Mouse (Mus musculus) kidney, postnatal 0 days (tissue): ENCODE data around the gene Pard3. TPM values are rescaled to one million over a fixed set of nuclear protein-coding genes. Genes with fewer than 3 reads are reported as not detected.

Experiments
- ATAC-seq: fragments of 200-750 bp; cut with Nextera tagmentation; replicated peaks from 2 replicates; pipeline ENCODE4 v1.8.0; 2017; ENCODE audit warnings: low read depth, moderate number of reproducible peaks, moderate TSS enrichment, moderate library complexity; ENCODE audit not compliant: low FRiP score
- DNase-seq: peaks from one replicate; pipeline ENCODE4 v3.0.0-alpha.2; 2016; ENCODE audit warnings: low spot score
- H3K27ac ChIP-seq: fragments of 300-500 bp; sonication (generic); 2 replicates; pipeline ENCODE4 v1.5.1; 2014; ENCODE audit warnings: mild to moderate bottlenecking
- H3K27me3 ChIP-seq: fragments of 300-500 bp; sonication (generic); 2 replicates; pipeline ENCODE4 v1.6.1; 2014; ENCODE audit warnings: low read length, mixed read lengths; ENCODE audit not compliant: insufficient read depth
- H3K36me3 ChIP-seq: fragments of 300-500 bp; sonication (generic); 2 replicates; pipeline ENCODE4 v1.6.1; 2014; ENCODE audit warnings: low read length, mixed read lengths; ENCODE audit not compliant: insufficient read depth
- H3K4me1 ChIP-seq: fragments of 300-500 bp; sonication (generic); replicated peaks from 2 replicates; pipeline ENCODE4 v1.6.1; 2014; ENCODE audit warnings: antibody characterized with exemption, low read length, mixed read lengths; ENCODE audit not compliant: insufficient read depth
- H3K4me2 ChIP-seq: fragments of 300-500 bp; sonication (generic); 2 replicates; pipeline ENCODE4 v1.6.1; 2014; ENCODE audit warnings: mild to moderate bottlenecking, low read length, moderate library complexity, mixed read lengths
- H3K4me3 ChIP-seq: fragments of 300-500 bp; sonication (generic); replicated peaks from 2 replicates; pipeline ENCODE4 v1.5.1; 2014; ENCODE audit warnings: low read depth, low read length
- H3K9ac ChIP-seq: fragments of 300-500 bp; sonication (generic); 2 replicates; pipeline ENCODE4 v1.6.1; 2014; ENCODE audit warnings: low read depth, low read length
- H3K9me3 ChIP-seq: fragments of 300-500 bp; sonication (generic); replicated peaks from 2 replicates; pipeline ENCODE4 v1.6.1; 2016; ENCODE audit warnings: low read length, inconsistent platforms, mixed read lengths
- CTCF ChIP-seq: IDR thresholded peaks from 2 replicates; pipeline ENCODE4 v1.5.1; 2016; ENCODE audit warnings: antibody characterized with exemption, low read depth, mild to moderate bottlenecking, moderate library complexity
- WGBS: fragments of 180-500 bp; shearing (Covaris S2); extraction: QIAGEN DNeasy Blood & Tissue Kit; methylation state at CpG from one replicate; pipeline ENCODE4 v1.1.7; 2014; 5-methylcytosine and 5-hydroxymethylcytosine counted together
- polyA plus RNA-seq: library from polyadenylated mRNA; unstranded; fragments of >200 nt; fragmentation: Nextera tagmentation; extraction: Ambion mirVana; gene quantifications from 2 replicates; pipeline ENCODE4 v1.2.1, GENCODE M21; 2015

The Pard3 gene
- polyA plus RNA-seq, 1 experiment from 2014 or later: 23.1 TPM

DNA sequence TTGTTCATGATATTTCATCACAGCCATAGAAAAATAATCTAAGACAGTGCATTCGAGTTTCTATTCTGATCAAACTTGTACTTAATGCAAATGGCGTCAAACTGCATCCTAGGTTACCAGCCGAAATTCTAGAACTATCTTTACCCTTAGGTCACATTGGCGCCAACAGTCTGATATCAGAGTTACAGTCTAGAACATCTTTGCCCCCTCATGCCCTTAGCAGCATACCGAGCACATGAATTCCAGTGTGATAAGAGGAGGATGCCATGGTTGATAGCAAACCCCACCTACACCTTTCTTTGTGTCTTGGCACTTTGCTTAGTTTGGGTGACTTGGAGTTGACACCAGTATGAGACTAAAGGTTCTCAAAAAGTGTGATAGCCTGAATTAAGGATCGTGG is 197.4 kb downstream of the Pard3 start:
- 98% methylated on average over 6 of the region's 6 CpGs for WGBS

DNA sequence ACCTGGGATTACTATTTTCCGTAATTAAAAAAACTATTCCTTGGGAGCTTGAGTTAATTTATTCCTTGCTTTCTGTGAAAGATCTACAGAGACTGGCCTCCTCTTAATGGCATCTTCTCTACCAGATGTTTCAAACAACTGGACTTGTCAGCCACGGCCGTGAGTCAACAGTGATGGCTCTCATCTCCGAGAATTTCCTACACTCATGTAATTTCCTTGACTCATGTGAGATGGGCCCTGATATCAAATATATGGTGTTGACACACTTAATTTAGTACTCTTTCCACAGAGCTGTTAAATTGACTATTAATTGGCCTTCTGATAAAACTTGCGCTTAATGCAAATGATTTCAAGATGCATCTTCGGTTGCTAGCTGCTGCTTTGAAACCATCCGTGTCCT is 198.3 kb downstream of the Pard3 start:
- 57% methylated on average over 7 of the region's 7 CpGs for WGBS
- no peaks in the 10 kb centered on the region for H3K9me3 ChIP-seq
- H3K9ac ChIP-seq: no peak overlapping the region
- no peaks in the 10 kb centered on the region for H3K27me3 ChIP-seq
- DNase-seq (peak; percentile 32), ATAC-seq (no peak)
- no peak overlapping the region for H3K4me3 ChIP-seq
- H3K27ac ChIP-seq: no peak overlapping the region
- H3K4me1 ChIP-seq: 0 out of 2 replicates have a peak, but pooled peaks cover 3% of the 10 kb centered on the region
- H3K36me3 ChIP-seq: no peaks in the 10 kb centered on the region
- no peak for TF ChIP-seq CTCF
- no peak overlapping the region for H3K4me2 ChIP-seq

More for the DNA sequence above, 197.4 kb downstream of the Pard3 start:
- TF ChIP-seq CTCF: no peak
- Histone ChIP-seq H3K27me3 (no peaks in the 10 kb centered on the region), H3K27ac (no peak overlapping the region), H3K9me3 (no peaks in the 10 kb centered on the region), H3K9ac (no peak overlapping the region), H3K4me1 (0 out of 2 replicates have a peak, but pooled peaks cover 3% of the 10 kb centered on the region), H3K4me2 (no peak overlapping the region), H3K36me3 (no peaks in the 10 kb centered on the region), H3K4me3 (no peak overlapping the region)
- ATAC-seq (no peak), DNase-seq (no peak)

DNA sequence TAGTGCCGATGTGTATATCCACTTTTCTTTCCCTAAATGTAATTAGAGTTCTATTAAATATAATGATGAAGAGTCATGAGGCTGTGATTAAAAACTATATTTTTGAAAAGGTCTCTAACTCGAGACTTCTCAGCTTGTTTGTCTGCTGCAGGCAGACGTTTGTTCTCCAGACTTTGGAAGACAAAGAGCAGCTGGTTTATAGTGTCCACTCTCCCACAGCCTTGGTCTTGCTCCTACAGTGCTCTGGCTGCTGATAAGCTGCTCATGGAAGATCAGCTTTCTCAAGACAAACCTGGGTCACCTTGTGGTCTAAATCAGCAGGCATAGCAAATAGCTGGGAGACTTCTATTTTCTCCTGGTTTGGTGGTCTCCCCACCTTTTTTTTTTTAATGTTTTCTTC is 198.7 kb downstream of the Pard3 start:
- no peak overlapping the region for H3K4me2 ChIP-seq
- DNase-seq (peak; percentile 51), ATAC-seq (no peak)
- H3K4me1 ChIP-seq: 0 out of 2 replicates have a peak, but pooled peaks cover 3% of the 10 kb centered on the region
- no peaks in the 10 kb centered on the region for H3K9me3 ChIP-seq
- no peak for TF ChIP-seq CTCF
- no peaks in the 10 kb centered on the region for H3K36me3 ChIP-seq
- no peak overlapping the region for H3K27ac ChIP-seq
- no peak overlapping the region for H3K4me3 ChIP-seq
- H3K27me3 ChIP-seq: no peaks in the 10 kb centered on the region
- 43% methylated on average over 3 of the region's 3 CpGs for WGBS
- H3K9ac ChIP-seq: no peak overlapping the region

DNA sequence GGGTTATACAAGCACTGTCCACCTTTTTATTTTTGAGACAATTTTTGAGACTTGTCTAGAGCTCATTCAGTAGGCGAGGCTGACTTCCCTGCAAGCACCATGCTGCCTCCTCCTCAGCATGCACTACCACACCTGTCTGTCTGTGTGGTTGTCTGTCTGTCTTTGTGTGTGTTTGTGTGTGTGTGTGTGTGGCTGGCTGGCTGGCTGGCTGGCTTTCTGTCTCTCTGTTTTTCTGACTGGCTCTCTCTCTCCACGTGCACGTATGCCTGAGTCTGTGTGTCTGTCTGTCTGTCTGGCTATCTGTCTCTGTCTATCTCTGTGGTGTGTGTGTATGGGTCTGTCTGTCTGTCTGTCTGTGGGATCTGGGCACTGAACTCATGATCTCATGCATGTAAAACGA is 199.2 kb downstream of the Pard3 start:
- Histone ChIP-seq H3K4me1 (0 out of 2 replicates have a peak, but pooled peaks cover 4% of the 10 kb centered on the region), H3K27ac (no peak overlapping the region), H3K9me3 (no peaks in the 10 kb centered on the region), H3K9ac (no peak overlapping the region), H3K4me2 (no peak overlapping the region), H3K4me3 (no peak overlapping the region), H3K36me3 (no peaks in the 10 kb centered on the region), H3K27me3 (no peaks in the 10 kb centered on the region)
- ATAC-seq (no peak), DNase-seq (no peak)
- 79% methylated on average over 4 of the region's 4 CpGs for WGBS
- TF ChIP-seq CTCF: no peak

DNA sequence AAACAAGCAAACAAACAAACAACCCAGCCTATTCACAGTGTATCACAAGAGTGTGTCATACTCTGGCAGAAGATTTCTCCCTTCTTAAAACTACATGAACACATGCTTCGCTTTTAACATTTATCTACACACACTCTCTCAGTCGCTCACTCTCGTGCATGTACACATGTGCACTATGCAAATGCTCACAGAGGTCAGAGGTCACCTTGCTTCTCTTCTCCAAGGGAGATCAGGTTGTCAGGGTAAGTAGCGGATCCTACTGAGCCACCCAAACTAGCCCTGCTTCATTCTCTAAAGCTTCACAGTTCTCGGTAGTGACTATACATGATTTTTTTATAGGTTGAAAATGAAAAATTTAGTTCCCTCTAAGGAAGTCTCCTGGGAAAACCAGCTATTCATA is 199.8 kb downstream of the Pard3 start:
- 0 out of 2 replicates have a peak, but pooled peaks cover 5% of the 10 kb centered on the region for H3K4me1 ChIP-seq
- no peak overlapping the region for H3K9ac ChIP-seq
- peak; percentile 27 for DNase-seq
- H3K27ac ChIP-seq: no peak overlapping the region
- no peak for ATAC-seq
- no peak overlapping the region for H3K4me2 ChIP-seq
- no peak overlapping the region for H3K4me3 ChIP-seq
- H3K27me3 ChIP-seq: no peaks in the 10 kb centered on the region
- no peaks in the 10 kb centered on the region for H3K36me3 ChIP-seq
- no peaks in the 10 kb centered on the region for H3K9me3 ChIP-seq
- TF ChIP-seq CTCF: no peak
- 57% methylated on average over 5 of the region's 5 CpGs for WGBS

DNA sequence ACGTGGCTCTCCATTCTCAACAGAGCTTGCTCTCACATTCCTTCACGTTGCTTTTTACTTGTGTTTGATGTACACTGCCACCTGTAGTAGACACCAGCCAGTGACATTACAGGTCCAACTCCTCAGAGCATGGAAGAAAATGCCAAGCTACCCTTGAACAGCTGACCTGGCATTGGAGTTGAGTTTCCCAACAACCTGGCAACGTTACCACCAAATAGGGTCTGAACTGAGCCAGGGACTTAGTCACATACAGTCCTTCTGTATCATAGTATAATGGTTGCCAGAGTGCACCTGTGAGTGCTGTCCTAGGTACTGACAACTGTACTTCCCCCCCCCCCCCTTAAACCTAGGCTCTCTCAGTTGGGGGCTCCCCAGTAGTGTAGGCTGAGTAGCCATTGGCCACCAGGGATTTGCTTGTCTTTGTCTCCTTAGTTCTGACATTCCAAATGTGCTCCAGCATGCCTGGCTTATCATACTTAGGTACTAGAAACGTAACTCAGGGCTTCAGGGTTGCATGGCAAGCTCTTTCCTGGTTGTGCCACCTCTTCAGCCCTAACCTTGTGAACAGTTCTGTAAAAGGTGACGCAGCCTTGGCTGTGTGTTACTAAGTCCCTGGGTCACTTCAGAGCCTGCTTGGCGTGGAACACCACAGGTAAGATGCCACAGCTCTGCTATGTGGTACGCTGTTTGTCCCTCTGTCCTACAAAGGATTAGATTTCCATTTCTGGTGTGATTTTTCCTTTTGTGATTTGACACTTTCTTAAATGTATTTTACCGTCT is 201.2 kb downstream of the Pard3 start:
- no peak for TF ChIP-seq CTCF
- H3K4me3 ChIP-seq: no peak overlapping the region
- 70% methylated on average over 8 of the region's 8 CpGs for WGBS

DNA sequence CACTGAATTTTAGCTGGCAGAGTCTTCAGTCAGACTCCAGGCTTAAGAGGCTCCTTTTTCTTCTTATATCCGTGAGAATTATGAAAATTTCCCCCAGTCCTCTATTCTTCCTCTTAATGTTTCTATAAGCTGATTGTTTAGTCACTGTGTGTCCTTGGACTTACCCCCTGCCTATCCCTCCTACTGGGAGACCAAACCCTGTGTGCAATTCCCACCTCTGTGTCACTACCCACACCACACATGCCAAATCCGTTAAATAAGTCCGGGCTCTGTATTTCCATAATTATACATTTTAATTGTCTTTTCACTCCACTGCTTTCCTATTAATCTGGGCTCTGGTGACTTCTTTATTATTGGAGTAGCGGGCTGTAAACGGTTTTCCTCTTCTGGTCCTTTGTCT is 203.1 kb downstream of the Pard3 start:
- H3K4me2 ChIP-seq: no peak overlapping the region
- DNase-seq (no peak), ATAC-seq (no peak)
- no peaks in the 10 kb centered on the region for H3K27me3 ChIP-seq
- WGBS: 65% methylated on average over 5 of the region's 5 CpGs
- 0 out of 2 replicates have a peak, but pooled peaks cover 5% of the 10 kb centered on the region for H3K4me1 ChIP-seq
- H3K4me3 ChIP-seq: no peak overlapping the region
- H3K36me3 ChIP-seq: no peaks in the 10 kb centered on the region
- no peak for TF ChIP-seq CTCF
- no peaks in the 10 kb centered on the region for H3K9me3 ChIP-seq
- no peak overlapping the region for H3K9ac ChIP-seq
- no peak overlapping the region for H3K27ac ChIP-seq

More for the DNA sequence above, 201.2 kb downstream of the Pard3 start:
- Histone ChIP-seq H3K36me3 (no peaks in the 10 kb centered on the region), H3K9me3 (no peaks in the 10 kb centered on the region), H3K4me1 (0 out of 2 replicates have a peak, but pooled peaks cover 5% of the 10 kb centered on the region), H3K4me2 (no peak overlapping the region), H3K9ac (no peak overlapping the region), H3K27me3 (no peaks in the 10 kb centered on the region), H3K27ac (no peak overlapping the region)
- ATAC-seq (no peak), DNase-seq (no peak)
